Mouse (Mus musculus) cerebellum, adult 9-10 months (tissue): ENCODE measurements around the gene Ryk.

Source experiments
- DNase-seq: peaks from one replicate; pipeline ENCODE4 v3.0.0; 2022

The Ryk gene

DNA sequence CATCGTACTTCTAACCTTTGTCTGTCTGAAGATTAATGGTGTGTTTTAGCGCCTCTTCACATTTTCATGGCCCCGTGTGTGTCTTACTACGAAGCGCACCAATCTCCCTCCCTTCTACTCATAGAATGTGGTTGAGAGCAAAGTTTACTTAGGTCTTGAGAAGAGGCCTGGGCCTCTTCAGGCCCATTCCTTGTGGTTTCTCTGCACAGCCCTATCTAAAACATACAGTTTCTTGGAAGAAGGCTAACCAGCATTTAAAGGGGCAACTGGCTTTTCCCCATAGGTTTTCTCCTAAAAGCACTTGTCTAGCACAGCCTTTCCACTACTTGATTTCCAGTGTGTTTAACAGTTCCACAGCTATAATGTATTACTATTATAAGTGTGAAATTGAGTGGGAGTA lies 24.7 kb downstream of the Ryk start:
- no peak for DNase-seq

GRCm38 (mm10) chr9:102859963-102860362 lies 25.2 kb downstream of the Ryk start:
- no peak for DNase-seq

GRCm38 (mm10) chr9:102860802-102861469 lies 26.2 kb downstream of the Ryk start:
- DNase-seq, result no peak

- DNase-seq, result no peak
Measured at GRCm38 (mm10) chr9:102861789-102862188, 27.1 kb downstream of the Ryk start.

DNA sequence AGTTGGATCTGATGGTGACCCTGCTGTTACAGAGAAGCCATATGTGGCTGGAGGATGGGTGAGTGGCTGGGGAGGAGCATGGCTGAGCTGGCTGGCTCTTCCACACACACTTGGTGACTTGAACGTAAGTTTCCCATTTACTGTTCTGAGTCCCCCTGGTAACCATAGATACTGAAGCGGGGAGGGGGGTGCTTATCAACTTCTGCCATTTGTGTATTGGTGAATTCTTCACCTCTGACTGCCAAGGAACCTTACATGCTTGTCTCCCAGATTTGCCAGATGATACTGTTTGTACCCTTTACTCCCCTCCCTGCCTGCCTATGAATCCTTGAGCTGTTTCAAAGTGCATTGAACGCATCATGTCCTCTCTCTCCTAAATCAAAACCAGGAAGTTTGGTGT lies 27.5 kb downstream of the Ryk start:
- no peak for DNase-seq

- DNase-seq, result no peak
Measured at GRCm38 (mm10) chr9:102863876-102864545, 29.3 kb downstream of the Ryk start.

DNA sequence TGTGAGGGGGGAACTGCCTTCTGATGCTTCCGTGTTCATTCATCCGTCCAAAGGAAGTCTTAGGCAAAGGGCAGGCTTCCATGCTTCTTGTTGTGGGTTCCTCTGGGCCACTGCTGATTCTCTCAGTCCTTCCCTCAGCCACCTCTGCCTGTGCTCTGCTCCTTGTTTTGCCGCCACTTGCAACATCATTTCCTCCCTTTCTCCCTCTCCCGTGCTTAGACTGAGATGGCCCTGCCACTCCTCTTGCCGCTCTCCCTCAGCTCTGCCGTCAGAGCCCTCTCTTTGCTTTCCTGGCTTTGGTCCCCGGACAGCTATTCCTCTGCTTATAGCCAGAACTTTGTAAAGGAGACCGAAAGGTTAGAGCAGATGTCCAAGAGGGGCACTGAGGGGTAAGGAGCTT lies 30.2 kb downstream of the Ryk start:
- DNase-seq, result no peak

DNA sequence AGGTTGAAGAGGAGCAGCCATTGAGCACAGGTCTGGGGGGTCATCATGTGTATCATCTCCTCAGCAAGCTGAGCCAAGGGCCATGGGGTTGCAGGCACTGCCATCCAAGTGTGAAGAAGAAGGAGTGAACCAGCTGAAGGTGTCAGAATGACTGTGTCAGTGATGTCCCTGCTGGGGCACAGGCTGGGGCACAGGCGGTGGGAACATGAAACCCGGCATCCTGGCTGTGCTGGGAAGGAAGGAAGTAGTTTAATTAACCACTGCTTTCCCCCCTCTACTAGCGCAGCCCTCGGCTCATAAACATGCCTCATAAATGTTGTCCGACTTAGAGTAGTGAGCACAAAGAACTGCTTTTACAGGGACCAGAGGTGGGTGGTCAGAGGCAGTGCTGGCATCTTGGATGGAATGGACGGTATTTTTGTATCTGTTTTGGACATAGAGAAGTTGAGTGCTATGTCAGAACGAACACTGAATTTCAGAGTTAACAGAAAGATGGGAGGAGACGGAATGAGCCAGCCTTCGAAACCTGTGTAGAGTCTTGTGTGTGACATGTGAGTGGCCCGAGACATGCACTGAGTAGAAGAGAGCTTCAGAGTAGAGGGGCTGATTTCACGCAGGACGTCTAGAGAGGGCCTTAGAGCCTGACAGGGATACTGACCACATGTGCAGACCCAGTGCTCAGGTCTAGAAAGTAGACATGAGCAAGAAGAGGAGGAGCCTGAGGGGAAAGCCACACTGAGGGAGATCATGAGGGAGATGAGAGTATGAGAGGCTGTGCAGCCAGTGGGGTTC lies 31.4 kb downstream of the Ryk start:
- no peak for DNase-seq

- DNase-seq, result peak; percentile 77
Measured at GRCm38 (mm10) chr9:102866893-102867292, 32.2 kb downstream of the Ryk start.

DNA sequence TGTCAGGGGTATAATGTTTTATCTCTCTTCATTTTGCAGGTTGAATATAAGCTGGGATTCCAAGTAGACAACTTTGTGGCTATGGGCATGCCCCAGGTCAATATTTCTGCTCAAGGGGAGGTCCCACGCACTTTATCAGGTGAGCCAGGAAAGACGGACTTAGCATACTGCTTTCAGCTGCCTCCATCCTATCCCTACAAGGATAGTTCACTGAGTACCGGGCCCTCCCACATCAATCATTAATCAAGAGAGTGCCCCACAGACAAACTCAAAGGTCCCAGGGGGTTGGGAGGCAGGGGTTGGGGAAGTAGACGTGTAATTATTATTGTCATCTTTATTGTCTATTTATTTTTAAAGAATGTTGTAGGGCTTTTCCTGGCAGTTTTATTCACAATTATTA lies 32.8 kb downstream of the Ryk start:
- no peak for DNase-seq

GRCm38 (mm10) chr9:102868451-102868850 lies 33.7 kb downstream of the Ryk start:
- peak; percentile 64 for DNase-seq

DNA sequence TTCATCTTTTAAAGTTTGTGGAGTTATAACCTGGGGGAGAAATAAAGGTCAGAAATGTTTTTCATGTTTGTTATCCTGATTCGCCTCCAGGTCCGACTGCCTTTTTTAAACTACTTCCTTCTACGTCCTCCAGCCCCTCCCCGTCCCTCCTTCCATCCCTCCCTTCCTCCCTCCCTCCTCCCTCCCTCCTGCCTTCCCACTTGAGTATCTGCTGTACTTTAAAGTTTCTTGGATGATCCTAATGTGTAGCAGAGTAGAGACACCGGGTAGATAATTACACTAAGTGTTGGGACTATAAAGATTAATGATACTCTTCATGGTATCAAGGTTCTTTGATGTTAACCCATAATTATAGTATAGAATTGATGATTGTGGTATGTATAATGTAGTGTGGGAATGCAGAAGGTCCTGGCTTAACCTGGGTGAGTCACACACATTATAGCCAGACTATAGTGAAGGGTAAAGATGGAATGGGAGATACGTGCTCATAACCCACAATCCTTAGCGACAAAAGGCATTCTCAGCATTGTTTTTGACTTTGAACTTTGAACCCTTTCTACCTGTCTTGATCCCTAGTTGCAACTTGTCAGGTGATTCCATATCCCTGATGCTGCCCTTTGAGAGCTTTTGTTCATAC lies 41.5 kb downstream of the Ryk start:
- DNase-seq, result no peak

DNA sequence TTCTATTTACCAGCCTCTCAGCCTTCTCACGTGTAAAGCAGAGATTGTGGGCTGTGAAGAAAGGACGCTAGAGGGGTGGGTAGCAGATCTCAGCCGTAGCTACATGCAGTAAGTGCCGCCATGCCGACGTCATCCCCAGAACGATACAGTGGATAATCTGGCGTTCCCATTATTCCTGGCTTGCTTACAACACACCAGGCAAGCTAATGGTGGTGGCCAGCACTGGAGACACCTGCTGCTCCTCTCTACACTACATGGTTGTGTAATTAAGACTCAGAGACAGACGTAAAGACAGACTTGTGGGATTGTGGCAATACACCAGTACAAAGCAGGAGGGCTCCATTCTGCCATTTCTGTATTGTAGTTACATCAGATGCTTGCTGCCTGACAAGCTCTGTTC lies 43.2 kb downstream of the Ryk start:
- no peak for DNase-seq

DNA sequence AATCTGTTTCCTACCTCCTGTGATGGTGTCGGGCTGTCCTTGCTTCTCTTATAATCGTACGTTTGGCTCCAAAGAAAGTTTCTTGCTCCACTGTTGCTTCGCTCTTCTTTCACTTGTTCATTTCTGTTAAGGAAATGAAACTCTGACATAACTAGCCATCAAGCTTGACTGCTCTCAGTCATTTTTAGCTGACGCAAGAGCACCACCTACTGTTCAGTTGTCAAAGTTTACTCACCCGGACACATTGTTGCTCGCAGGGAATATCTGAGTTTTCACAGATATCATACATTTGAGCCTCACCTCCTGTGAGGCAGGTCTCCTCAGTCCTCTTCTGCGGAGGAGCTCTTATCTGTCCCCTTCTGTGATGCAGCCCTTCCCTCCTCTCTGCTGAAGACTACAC lies 44.8 kb downstream of the Ryk start:
- DNase-seq, result peak; percentile 63

DNA sequence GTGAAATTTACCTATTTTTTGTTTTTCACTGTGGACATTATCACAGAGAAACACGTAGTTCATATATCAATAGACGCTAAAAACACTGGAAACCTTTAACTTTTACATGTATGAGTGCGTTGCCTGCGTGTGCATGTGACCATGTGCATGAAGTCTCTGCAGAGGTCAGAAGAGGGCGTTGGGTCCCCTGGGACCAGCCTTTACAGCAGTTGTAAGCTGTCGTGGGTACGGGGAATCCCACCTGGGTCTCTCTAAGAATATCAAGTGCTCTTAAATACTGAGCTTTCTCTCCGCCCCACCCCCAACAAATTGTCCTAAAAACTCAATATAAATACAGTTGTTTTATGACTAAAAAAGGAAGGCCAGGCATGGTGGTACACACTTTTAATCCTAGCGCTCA lies 50.0 kb downstream of the Ryk start:
- DNase-seq, result no peak

DNA sequence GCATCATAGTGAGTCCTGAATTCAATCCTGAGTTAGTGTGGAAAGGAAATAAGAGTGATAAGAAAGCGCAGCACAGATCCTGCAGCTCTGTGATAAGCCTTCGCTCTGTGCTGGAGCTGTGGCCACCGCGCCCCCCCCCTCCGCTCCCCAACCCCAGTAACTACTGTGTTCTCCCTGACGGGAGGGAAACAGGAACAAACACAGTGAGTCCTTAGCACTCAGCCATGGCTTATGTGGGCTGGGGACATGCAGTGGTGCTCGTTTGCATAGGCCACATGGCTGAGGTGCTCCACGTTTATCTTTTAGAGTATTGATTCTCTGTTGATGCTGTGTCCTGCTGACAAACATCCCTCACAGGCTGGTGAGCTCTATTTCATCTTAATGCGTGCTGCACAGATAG lies 55.4 kb downstream of the Ryk start:
- DNase-seq, result no peak

DNA sequence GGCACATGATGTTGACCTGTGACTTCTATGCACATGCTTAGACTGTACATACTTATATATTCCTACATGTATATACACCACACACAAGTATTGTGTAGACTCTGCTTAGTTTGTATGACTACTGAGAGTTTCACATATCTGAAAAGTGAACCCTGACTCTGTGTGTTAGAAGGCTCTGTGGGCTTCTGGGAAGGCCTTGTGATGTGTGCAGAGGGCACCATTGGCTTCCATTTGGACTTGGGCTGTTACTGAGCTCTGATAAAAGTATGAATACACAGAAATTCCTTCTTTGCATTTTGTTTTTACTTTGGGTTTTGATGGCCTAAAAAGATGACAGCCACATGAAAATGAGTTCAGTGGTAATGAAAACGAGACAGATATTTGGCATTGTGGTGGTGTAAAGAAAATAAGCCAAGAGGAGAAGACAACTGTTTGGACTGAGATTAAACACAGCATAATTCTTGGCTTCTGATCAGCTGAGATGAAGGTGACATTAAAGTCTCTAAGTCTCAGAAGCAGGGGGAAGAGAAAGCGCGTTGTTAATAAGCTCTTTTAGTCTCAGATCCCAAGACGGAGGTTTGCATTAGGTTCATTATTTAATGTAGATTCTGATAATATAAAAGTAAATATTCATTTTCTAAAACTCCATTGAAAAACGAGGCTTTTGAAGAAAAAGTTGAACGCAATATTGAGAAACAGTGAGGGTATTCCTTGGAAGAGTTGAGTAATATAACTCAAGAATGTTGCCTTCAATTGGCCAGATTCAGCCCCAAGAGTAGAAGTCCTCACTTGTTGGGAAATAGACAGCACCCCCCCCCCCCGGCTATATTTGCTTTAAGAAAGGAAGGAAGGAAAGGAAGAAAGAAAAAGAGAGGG lies 58.0 kb downstream of the Ryk start:
- no peak for DNase-seq

- no peak for DNase-seq
Measured at GRCm38 (mm10) chr9:102893356-102893870, 58.7 kb downstream of the Ryk start.

DNA sequence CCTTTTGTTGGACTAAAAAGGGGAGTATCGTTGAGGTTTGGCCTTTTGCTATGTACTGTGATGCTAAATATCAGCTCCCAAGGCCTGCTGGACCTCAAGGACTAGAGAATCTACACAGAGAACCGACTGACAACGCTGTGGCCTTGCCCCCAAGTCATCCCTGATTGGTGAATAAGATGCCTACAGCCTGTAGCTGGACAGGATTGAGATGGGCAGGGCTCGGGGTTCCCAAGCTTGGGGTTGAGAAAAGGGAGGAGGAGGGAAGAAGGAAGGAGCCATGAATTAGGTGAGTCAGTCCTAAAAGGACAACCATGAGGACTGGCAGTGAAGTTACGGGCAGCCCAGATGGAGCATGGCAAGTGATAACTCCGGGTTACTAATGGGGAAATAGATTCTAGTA lies 65.2 kb downstream of the Ryk start:
- DNase-seq, result no peak

DNA sequence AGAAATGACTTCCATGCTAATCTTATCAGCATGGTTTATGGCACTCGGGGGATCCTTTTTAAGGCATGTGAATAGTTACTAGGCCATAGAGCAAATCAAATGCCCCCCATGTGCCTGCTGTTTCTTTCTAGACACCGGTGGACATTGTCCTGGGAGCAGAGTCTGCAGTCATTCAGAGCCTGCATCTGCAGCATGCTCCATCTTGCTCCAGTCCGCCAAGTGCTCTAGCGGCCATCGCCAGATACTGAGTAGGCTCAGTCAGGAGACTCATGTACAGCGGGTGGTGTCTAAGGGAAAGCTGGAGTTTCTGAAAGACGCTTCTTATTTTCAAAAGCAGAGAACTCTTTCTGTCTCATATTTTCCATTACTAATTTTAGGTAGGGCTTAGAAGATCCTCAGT lies 67.6 kb downstream of the Ryk start:
- DNase-seq, result no peak

GRCm38 (mm10) chr9:102904952-102905351 lies 70.2 kb downstream of the Ryk start:
- no peak for DNase-seq

DNA sequence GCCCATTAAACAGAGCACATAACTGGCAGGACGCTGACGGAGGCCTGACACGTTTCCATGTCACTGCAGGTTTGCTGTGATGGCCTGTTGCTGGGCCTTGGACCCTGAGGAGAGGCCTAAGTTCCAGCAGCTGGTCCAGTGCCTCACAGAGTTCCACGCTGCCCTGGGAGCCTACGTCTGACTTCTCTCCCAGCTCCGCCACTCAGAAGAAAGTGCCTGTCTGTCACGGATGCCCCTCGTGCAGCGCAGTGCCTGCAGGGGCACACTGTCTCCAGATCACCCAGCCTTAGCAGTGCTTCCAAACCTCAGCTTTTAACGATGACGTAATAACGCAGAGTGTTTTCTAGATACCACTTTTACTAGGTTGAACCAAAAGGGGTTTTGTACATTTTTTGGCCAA lies 72.1 kb downstream of the Ryk start:
- no peak for DNase-seq
